Mouse (Mus musculus) intestine, embryonic 16.5 days (tissue): ENCODE results near the gene Nrg4. TPM values are rescaled to one million over a fixed set of nuclear protein-coding genes. Genes with fewer than 3 reads are reported as not detected.

ENCODE experiments used
- ATAC-seq: fragments of 200-750 bp; cut with Nextera tagmentation; 2 replicates; pipeline ENCODE4 v1.8.0; 2017; ENCODE audit warnings: moderate TSS enrichment, moderate library complexity
- H3K27ac ChIP-seq: fragments of 300-500 bp; sonication (generic); 2 replicates; pipeline ENCODE4 v1.5.1; 2014; ENCODE audit warnings: mild to moderate bottlenecking, low read length
- H3K27me3 ChIP-seq: fragments of 300-500 bp; sonication (generic); replicated peaks from 2 replicates; pipeline ENCODE4 v1.6.1; 2014; ENCODE audit warnings: low read length, control low read depth, mixed read lengths; ENCODE audit not compliant: control insufficient read depth, insufficient read depth
- H3K36me3 ChIP-seq: fragments of 300-500 bp; sonication (generic); 2 replicates; pipeline ENCODE4 v1.6.1; 2014; ENCODE audit warnings: low read length, control low read depth; ENCODE audit not compliant: control insufficient read depth, insufficient read depth
- H3K4me1 ChIP-seq: fragments of 300-500 bp; sonication (generic); 2 replicates; pipeline ENCODE4 v1.6.1; 2014; ENCODE audit warnings: low read length, control low read depth, mixed read lengths; ENCODE audit not compliant: control insufficient read depth, insufficient read depth
- H3K4me2 ChIP-seq: fragments of 300-500 bp; sonication (generic); 2 replicates; pipeline ENCODE4 v1.6.1; 2014; ENCODE audit warnings: low read depth, low read length, control low read depth
- H3K4me3 ChIP-seq: fragments of 300-500 bp; sonication (generic); 2 replicates; pipeline ENCODE4 v1.5.1; 2014; ENCODE audit warnings: mild to moderate bottlenecking, low read length
- H3K9ac ChIP-seq: fragments of 300-500 bp; sonication (generic); 2 replicates; pipeline ENCODE4 v1.6.1; 2014; ENCODE audit warnings: low read depth, low read length
- H3K9me3 ChIP-seq: fragments of 300-500 bp; sonication (generic); 2 replicates; pipeline ENCODE4 v1.6.1; 2016; ENCODE audit warnings: low read length, control low read depth; ENCODE audit not compliant: control insufficient read depth
- WGBS: fragments of 180-500 bp; shearing (Covaris S2); extraction: QIAGEN DNeasy Blood & Tissue Kit; methylation state at CpG from one replicate; pipeline ENCODE4 v1.1.7; 2014; 5-methylcytosine and 5-hydroxymethylcytosine counted together
- polyA plus RNA-seq: library from polyadenylated mRNA; unstranded; fragments of >200 nt; fragmentation: Nextera tagmentation; extraction: Ambion mirVana; gene quantifications from 2 replicates; pipeline ENCODE4 v1.2.1, GENCODE M21; 2015

The Nrg4 gene
- polyA plus RNA-seq, 1 experiment from 2014 or later: 0.88 TPM

- no peaks in the 10 kb centered on the region for H3K4me1 ChIP-seq
- H3K9me3 ChIP-seq: no peaks in the 10 kb centered on the region
- no peak overlapping the region for H3K27ac ChIP-seq
- H3K27me3 ChIP-seq: no peaks in the 10 kb centered on the region
- H3K36me3 ChIP-seq: no peaks in the 10 kb centered on the region
- H3K9ac ChIP-seq: no peak overlapping the region
- WGBS: 69% methylated on average over 3 of the region's 3 CpGs
- H3K4me3 ChIP-seq: no peak overlapping the region
- no peak overlapping the region for H3K4me2 ChIP-seq
- ATAC-seq: no peak
Observed at GRCm38 (mm10) chr9:55354686-55355085, 28.0 kb upstream of the Nrg4 start.

GRCm38 (mm10) chr9:55348664-55349063 is 22.0 kb upstream of the Nrg4 start:
- WGBS: 84% methylated on average over 3 of the region's 3 CpGs
- no peak for ATAC-seq
- H3K4me3 ChIP-seq: no peak overlapping the region

GRCm38 (mm10) chr9:55345332-55345731 is 18.7 kb upstream of the Nrg4 start:
- Histone ChIP-seq H3K4me3 (no peak overlapping the region), H3K36me3 (no peaks in the 10 kb centered on the region), H3K9ac (no peak overlapping the region), H3K9me3 (no peaks in the 10 kb centered on the region), H3K4me1 (no peaks in the 10 kb centered on the region), H3K4me2 (no peak overlapping the region), H3K27ac (no peak overlapping the region), H3K27me3 (no peaks in the 10 kb centered on the region)
- no peak for ATAC-seq
- 91% methylated on average over 7 of the region's 7 CpGs for WGBS

More at GRCm38 (mm10) chr9:55348664-55349063, 22.0 kb upstream of the Nrg4 start:
- Histone ChIP-seq H3K27ac (no peak overlapping the region), H3K4me1 (no peaks in the 10 kb centered on the region), H3K9me3 (no peaks in the 10 kb centered on the region), H3K9ac (no peak overlapping the region), H3K27me3 (no peaks in the 10 kb centered on the region), H3K4me2 (no peak overlapping the region), H3K36me3 (no peaks in the 10 kb centered on the region)

- H3K4me1 ChIP-seq: no peaks in the 10 kb centered on the region
- H3K4me2 ChIP-seq: no peak overlapping the region
- H3K36me3 ChIP-seq: no peaks in the 10 kb centered on the region
- no peaks in the 10 kb centered on the region for H3K9me3 ChIP-seq
- no peaks in the 10 kb centered on the region for H3K27me3 ChIP-seq
- H3K27ac ChIP-seq: no peak overlapping the region
- H3K9ac ChIP-seq: no peak overlapping the region
- WGBS: 81% methylated on average over 7 of the region's 7 CpGs
- ATAC-seq: no peak
- no peak overlapping the region for H3K4me3 ChIP-seq
Observed at GRCm38 (mm10) chr9:55344165-55344564, 17.5 kb upstream of the Nrg4 start.

GRCm38 (mm10) chr9:55332949-55333348 is 6.3 kb upstream of the Nrg4 start:
- Histone ChIP-seq H3K27ac (no peak overlapping the region), H3K9me3 (no peaks in the 10 kb centered on the region), H3K4me1 (no peaks in the 10 kb centered on the region), H3K36me3 (no peaks in the 10 kb centered on the region), H3K4me3 (no peak overlapping the region), H3K4me2 (no peak overlapping the region), H3K9ac (no peak overlapping the region), H3K27me3 (peaks cover 9% of the 10 kb centered on the region)
- ATAC-seq: no peak
- WGBS: 33% methylated on average over 7 of the region's 7 CpGs

- H3K4me3 ChIP-seq: no peak overlapping the region
- no peak overlapping the region for H3K4me2 ChIP-seq
- 54% methylated on average over 5 of the region's 5 CpGs for WGBS
- no peaks in the 10 kb centered on the region for H3K4me1 ChIP-seq
- peaks cover 12% of the 10 kb centered on the region for H3K27me3 ChIP-seq
- no peak for ATAC-seq
- no peaks in the 10 kb centered on the region for H3K9me3 ChIP-seq
- H3K27ac ChIP-seq: no peak overlapping the region
- H3K36me3 ChIP-seq: no peaks in the 10 kb centered on the region
- no peak overlapping the region for H3K9ac ChIP-seq
Observed at GRCm38 (mm10) chr9:55332476-55332875, 5.8 kb upstream of the Nrg4 start.

- peaks cover 19% of the 10 kb centered on the region for H3K27me3 ChIP-seq
Observed at GRCm38 (mm10) chr9:55329401-55329800, 2.8 kb upstream of the Nrg4 start.

GRCm38 (mm10) chr9:55328151-55328918 is 1.7 kb upstream of the Nrg4 start:
- 38% methylated on average over 14 of the region's 14 CpGs for WGBS
- H3K4me2 ChIP-seq: no peak overlapping the region
- no peak for ATAC-seq
- no peaks in the 10 kb centered on the region for H3K4me1 ChIP-seq
- H3K36me3 ChIP-seq: no peaks in the 10 kb centered on the region
- H3K9ac ChIP-seq: no peak overlapping the region
- peaks cover 20% of the 10 kb centered on the region for H3K27me3 ChIP-seq
- H3K4me3 ChIP-seq: no peak overlapping the region
- no peak overlapping the region for H3K27ac ChIP-seq
- no peaks in the 10 kb centered on the region for H3K9me3 ChIP-seq

More at GRCm38 (mm10) chr9:55329401-55329800, 2.8 kb upstream of the Nrg4 start:
- Histone ChIP-seq H3K4me2 (no peak overlapping the region), H3K4me3 (no peak overlapping the region), H3K36me3 (no peaks in the 10 kb centered on the region), H3K27ac (no peak overlapping the region), H3K9ac (no peak overlapping the region), H3K4me1 (no peaks in the 10 kb centered on the region), H3K9me3 (no peaks in the 10 kb centered on the region)
- ATAC-seq: no peak
- WGBS: 74% methylated on average over 6 of the region's 6 CpGs

- Histone ChIP-seq H3K4me3 (peak overlapping the region; percentile 81), H3K27ac (no peak overlapping the region), H3K27me3 (peaks cover 20% of the 10 kb centered on the region), H3K36me3 (no peaks in the 10 kb centered on the region), H3K4me1 (no peaks in the 10 kb centered on the region), H3K4me2 (peak overlapping the region; percentile 90), H3K9ac (peak overlapping the region; percentile 85), H3K9me3 (no peaks in the 10 kb centered on the region)
- peak; percentile 34 for ATAC-seq
- WGBS: 2% methylated on average over 13 of the region's 13 CpGs
Observed at GRCm38 (mm10) chr9:55327234-55327615, 581 bp upstream of the Nrg4 start.
